Mouse (Mus musculus) embryonic stem cell, embryonic (primary cell): ENCODE data around the gene Scarf2.

Source experiments
- CTCF ChIA-PET, 4 experiments: fragments of 300-600 bp in 2 of 4; fragments of 350-600 bp in 2 of 4; sonication (Branson Sonifier 250); formaldehyde crosslinking; loops; one replicate each; lab custom pipeline; 2022; ENCODE audit warnings: inconsistent platforms in 2 of 4; lab: Charles Lee
- POLR2A ChIA-PET, 4 experiments: fragments of 300-600 bp in 2 of 4; fragments of 350-600 bp in 2 of 4; sonication (Branson Sonifier 250); formaldehyde crosslinking; loops; one replicate each; lab custom pipeline; 2022; ENCODE audit warnings: antibody characterized with exemption in 4 of 4, inconsistent platforms in 1 of 4; lab: Charles Lee

The Scarf2 gene

GRCm38 (mm10) chr16:17785337-17785736 lies 11.7 kb upstream of the Scarf2 start:
- ChIA-PET CTCF (interaction anchor here in 3 of 4 experiments (0.9 to 2.3 kb wide), 10 partner anchors 9 to 426 kb away, joined by 3 to 6 read pairs (median 4); no protein-coding TSS in a partner anchor), POLR2A (interaction anchor here in 3 of 4 experiments (0.6 to 2.8 kb wide), 8 partner anchors 9 to 304 kb away, joined by 3 to 17 read pairs (median 4); partner anchors contain the start of gene Scarf2 (in 1 of the 3))

- POLR2A ChIA-PET = interaction anchor here in 1 of 4 experiments (1.0 to 2.0 kb wide), 3 partner anchors 10 to 33 kb away, joined by 5 read pairs; no protein-coding TSS in a partner anchor
- CTCF ChIA-PET = no interaction called here
Observed at GRCm38 (mm10) chr16:17792728-17793127, 4.4 kb upstream of the Scarf2 start.

GRCm38 (mm10) chr16:17794047-17794446 lies 3.0 kb upstream of the Scarf2 start:
- ChIA-PET POLR2A (interaction anchor here in 3 of 4 experiments (0.5 to 1.2 kb wide), 3 partner anchors 14 to 31 kb away, joined by 3 to 7 read pairs (median 3); no protein-coding TSS in a partner anchor), CTCF (interaction anchor here in 1 of 4 experiments (0.7 kb wide), 1 partner anchor 19 kb away, joined by 3 read pairs; no protein-coding TSS in a partner anchor)

GRCm38 (mm10) chr16:17795643-17796042 lies 1.4 kb upstream of the Scarf2 start:
- POLR2A ChIA-PET = interaction anchor here in 3 of 4 experiments (0.8 to 5.0 kb wide), 14 partner anchors 9 to 452 kb away, joined by 3 to 33 read pairs (median 4); partner anchors contain the start of gene Klhl22 (in 1 of the 3)
- CTCF ChIA-PET = interaction anchor here in 3 of 4 experiments (0.5 to 1.8 kb wide), 7 partner anchors 10 to 237 kb away, joined by 3 to 5 read pairs (median 4); no protein-coding TSS in a partner anchor

- ChIA-PET POLR2A (interaction anchor here (0.6 to 5.0 kb wide), 17 partner anchors 10 to 293 kb away, joined by 3 to 33 read pairs (median 3); partner anchors contain the start of gene Klhl22 (in 2 of the 4)), CTCF (interaction anchor here in 3 of 4 experiments (0.5 to 1.8 kb wide), 9 partner anchors 11 to 238 kb away, joined by 3 to 5 read pairs (median 3); no protein-coding TSS in a partner anchor)
Observed at GRCm38 (mm10) chr16:17796519-17796918, 563 bp upstream of the Scarf2 start.

GRCm38 (mm10) chr16:17797812-17798311 lies 780 bp downstream of the Scarf2 start:
- ChIA-PET POLR2A (interaction anchor here in 3 of 4 experiments (0.7 to 5.0 kb wide), 12 partner anchors 9 to 161 kb away, joined by 3 to 33 read pairs (median 3); partner anchors contain the start of gene Klhl22 (in 2 of the 3)), CTCF (interaction anchor here in 2 of 4 experiments (0.6 to 1.7 kb wide), 6 partner anchors 9 to 54 kb away, joined by 3 to 6 read pairs (median 4); partner anchors contain the start of gene Klhl22 (in 1 of the 2))

GRCm38 (mm10) chr16:17798321-17799180 lies 1.5 kb downstream of the Scarf2 start:
- POLR2A ChIA-PET = interaction anchor here in 3 of 4 experiments (0.7 to 5.0 kb wide), 11 partner anchors 9 to 161 kb away, joined by 3 to 33 read pairs (median 3); partner anchors contain the start of genes Klhl22 (in 2 of the 3) and Ess2 (in 1 of the 3)
- CTCF ChIA-PET = interaction anchor here in 3 of 4 experiments (0.8 to 1.6 kb wide), 7 partner anchors 14 to 140 kb away, joined by 3 to 7 read pairs (median 5); partner anchors contain the start of gene Klhl22 (in 1 of the 3)

GRCm38 (mm10) chr16:17799584-17799983 lies 2.5 kb downstream of the Scarf2 start:
- ChIA-PET CTCF (interaction anchor here in 1 of 4 experiments (1.5 kb wide), 1 partner anchor 15 kb away, joined by 5 read pairs; no protein-coding TSS in a partner anchor), POLR2A (interaction anchor here in 3 of 4 experiments (0.6 to 5.0 kb wide), 5 partner anchors 8 to 1973 kb away, joined by 4 to 33 read pairs (median 13); no protein-coding TSS in a partner anchor)

GRCm38 (mm10) chr16:17801777-17802455 lies 4.8 kb downstream of the Scarf2 start:
- ChIA-PET POLR2A (interaction anchor here in 1 of 4 experiments (0.9 to 4.4 kb wide), 5 partner anchors 10 to 43 kb away, joined by 3 to 17 read pairs (median 7); partner anchors contain the start of gene Klhl22), CTCF (interaction anchor here in 1 of 4 experiments (1.8 kb wide), 1 partner anchor 41 kb away, joined by 6 read pairs; no protein-coding TSS in a partner anchor)

- POLR2A ChIA-PET = interaction anchor here in 2 of 4 experiments (0.9 to 4.4 kb wide), 6 partner anchors 10 to 126 kb away, joined by 3 to 17 read pairs (median 4); partner anchors contain the start of gene Klhl22 (in 1 of the 2)
- CTCF ChIA-PET = no interaction called here
Observed at GRCm38 (mm10) chr16:17802456-17802838, 5.4 kb downstream of the Scarf2 start.

GRCm38 (mm10) chr16:17802839-17803674 lies 6.0 kb downstream of the Scarf2 start:
- POLR2A ChIA-PET = interaction anchor here in 2 of 4 experiments (1.0 to 4.4 kb wide), 7 partner anchors 11 to 125 kb away, joined by 3 to 17 read pairs (median 3); partner anchors contain the start of gene Klhl22 (in 2 of the 2)
- CTCF ChIA-PET = no interaction called here

GRCm38 (mm10) chr16:17803675-17804448 lies 6.8 kb downstream of the Scarf2 start:
- ChIA-PET POLR2A (interaction anchor here in 2 of 4 experiments (0.9 to 4.4 kb wide), 23 partner anchors 8 to 313 kb away, joined by 3 to 17 read pairs (median 4); partner anchors contain the start of genes Klhl22 (in 2 of the 2) and Gm20518 (in 1 of the 2)), CTCF (interaction anchor here in 2 of 4 experiments (0.9 to 1.0 kb wide), 2 partner anchors 9 to 44 kb away, joined by 3 to 10 read pairs; partner anchors contain the start of gene Klhl22 (in 1 of the 2))

GRCm38 (mm10) chr16:17804449-17804912 lies 7.4 kb downstream of the Scarf2 start:
- ChIA-PET POLR2A (interaction anchor here in 3 of 4 experiments (0.6 to 4.0 kb wide), 36 partner anchors 8 to 1008 kb away, joined by 3 to 17 read pairs (median 4); partner anchors contain the start of genes Klhl22 (in 2 of the 3), Cdc45 (in 1 of the 3), Gm20518 (in 1 of the 3) and Scarf2 (in 1 of the 3)), CTCF (interaction anchor here in 3 of 4 experiments (0.5 to 1.6 kb wide), 19 partner anchors 8 to 1589 kb away, joined by 3 to 21 read pairs (median 4); partner anchors contain the start of genes Klhl22 (in 1 of the 3) and P2rx6 (in 1 of the 3))

GRCm38 (mm10) chr16:17804982-17805381 lies 7.9 kb downstream of the Scarf2 start:
- ChIA-PET CTCF (interaction anchor here (0.5 to 2.9 kb wide), 21 partner anchors 7 to 1590 kb away, joined by 3 to 21 read pairs (median 5); partner anchors contain the start of genes Klhl22 (in 1 of the 4) and P2rx6 (in 1 of the 4)), POLR2A (interaction anchor here in 3 of 4 experiments (0.6 to 4.0 kb wide), 38 partner anchors 8 to 1007 kb away, joined by 3 to 33 read pairs (median 4); partner anchors contain the start of genes Klhl22 (in 2 of the 3), Scarf2 (in 2 of the 3), Cdc45 (in 1 of the 3) and Gm20518 (in 1 of the 3))
